19 mouse cellular contexts compared by ENCODE assay signal in the genomic region with DNA sequence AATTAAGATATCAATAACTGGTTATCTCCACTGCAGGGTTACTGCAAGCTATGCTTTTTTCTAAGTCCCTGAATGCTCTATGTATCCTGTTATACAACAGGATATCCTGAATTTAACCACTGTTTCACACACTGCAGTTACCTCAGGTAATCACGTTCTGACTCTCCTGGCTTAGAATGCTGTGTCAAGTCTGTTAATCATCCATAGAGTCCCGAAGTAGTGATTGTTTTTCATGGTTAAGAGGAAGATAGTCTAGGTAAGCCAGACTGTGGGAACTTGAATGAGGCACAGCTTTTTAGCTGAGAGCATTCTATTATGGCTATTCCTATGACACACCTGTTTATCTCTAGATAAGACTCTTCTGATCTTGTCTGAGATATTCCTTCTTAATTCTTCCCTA. TPM values are rescaled to one million over a fixed set of nuclear protein-coding genes. Genes with fewer than 3 reads are reported as not detected.
DNase-seq lines count a peak whose midpoint lies in the region; ATAC-seq lines count a peak whose summit lies in the region.
"Had no signal": no experiment of that assay in that cellular context is flagged by ENCODE, and none has a peak within 500 bp of the region (broad histone marks: within the 10 kb centered on the region; RNA-seq: fewer than 3 reads in every experiment).

No protein-coding gene starts in this region.

- DNase-seq in heart, adult 11 months, result peak; percentile 4
- no peak for DNase-seq in heart, embryonic 10.5 days (ENCODE audit: low spot score)
- DNase-seq in kidney, adult 9 months, result peak; percentile 61
- no peak for DNase-seq in kidney, postnatal 4 days
- no peak for DNase-seq in testis, postnatal 10 days (ENCODE audit: low spot score)
- DNase-seq in layer of hippocampus, adult 9-11 months, result no peak
- DNase-seq: adrenal gland, postnatal 10 days; cerebellum, adult 11-12 months; cerebellum, adult 9-10 months; forebrain, postnatal 0 days; gastrocnemius, postnatal 14 days; heart, postnatal 36 days had no signal

- no peak overlapping the region for H3K4me3 ChIP-seq in heart, embryonic 10.5 days
- H3K4me3 ChIP-seq in intestine, embryonic 15.5 days (replicated peaks), result no peak overlapping the region
- H3K4me3 ChIP-seq: embryonic facial prominence, embryonic 13.5 days; forebrain, embryonic 13.5 days; heart, embryonic 13.5 days had no signal

- peak; percentile 54 for ATAC-seq in intestine, embryonic 15.5 days
- ATAC-seq: forebrain, embryonic 13.5 days; forebrain, postnatal 0 days had no signal

- H3K27me3 ChIP-seq in heart, embryonic 10.5 days (ENCODE audit: insufficient read depth, poor library complexity, severe bottlenecking), result no peaks in the 10 kb centered on the region
- no peaks in the 10 kb centered on the region for H3K27me3 ChIP-seq in intestine, embryonic 15.5 days (replicated peaks)
- H3K27me3 ChIP-seq: embryonic facial prominence, embryonic 13.5 days; forebrain, embryonic 13.5 days; heart, embryonic 13.5 days had no signal

- no peak overlapping the region for H3K27ac ChIP-seq in heart, embryonic 10.5 days
- H3K27ac ChIP-seq in intestine, embryonic 15.5 days, result no peak overlapping the region
- H3K27ac ChIP-seq: embryonic facial prominence, embryonic 13.5 days; forebrain, embryonic 13.5 days; heart, embryonic 13.5 days had no signal

- no peak overlapping the region for H3K9ac ChIP-seq in intestine, embryonic 15.5 days
- H3K9ac ChIP-seq: embryonic facial prominence, embryonic 13.5 days; forebrain, embryonic 13.5 days; forebrain, postnatal 0 days; heart, embryonic 13.5 days had no signal

- 85% methylated on average over 2 of the region's 2 CpGs for WGBS in heart, embryonic 10.5 days
- 59% methylated on average over 2 of the region's 2 CpGs for WGBS in intestine, embryonic 15.5 days

- H3K9me3 ChIP-seq in heart, embryonic 10.5 days, result no peaks in the 10 kb centered on the region
- no peaks in the 10 kb centered on the region for H3K9me3 ChIP-seq in intestine, embryonic 15.5 days
- H3K9me3 ChIP-seq: embryonic facial prominence, embryonic 13.5 days; forebrain, embryonic 13.5 days; heart, embryonic 13.5 days had no signal

- peaks cover 12% of the 10 kb centered on the region for H3K4me1 ChIP-seq in heart, embryonic 10.5 days
- H3K4me1 ChIP-seq in intestine, embryonic 15.5 days (replicated peaks), result peaks cover 2% of the 10 kb centered on the region; the same call in 1 of the 2 replicates
- H3K4me1 ChIP-seq: forebrain, embryonic 13.5 days had no signal

- no peak overlapping the region for H3K4me2 ChIP-seq in intestine, embryonic 15.5 days (replicated peaks)
- H3K4me2 ChIP-seq: embryonic facial prominence, embryonic 13.5 days; forebrain, embryonic 13.5 days; heart, embryonic 13.5 days had no signal

- H3K36me3 ChIP-seq in heart, embryonic 10.5 days, result peaks cover 31% of the 10 kb centered on the region
- H3K36me3 ChIP-seq in intestine, embryonic 15.5 days, result no peaks in the 10 kb centered on the region; the same call in 1 of the 2 replicates

RNA-seq across cellular contexts. Expression of gene Gm20518, which starts 26.2 kb away (rescaled TPM):
- polyA plus RNA-seq in heart, embryonic 10.5 days (2016; fragmentation: Nextera tagmentation; extraction: Ambion mirVana), result 0.22 and 0.25 TPM in 2 replicates
- 0.18 and 0.27 TPM in 2 replicates for polyA plus RNA-seq in intestine, embryonic 15.5 days (2015; fragmentation: Nextera tagmentation; extraction: Ambion mirVana)

RNA-seq across cellular contexts. Expression of gene Car15, which starts 27.1 kb away (rescaled TPM):
- 2.0 and 2.3 TPM in 2 replicates for polyA plus RNA-seq in heart, embryonic 10.5 days (2016; fragmentation: Nextera tagmentation; extraction: Ambion mirVana)
- 2.0 and 3.1 TPM in 2 replicates for polyA plus RNA-seq in intestine, embryonic 15.5 days (2015; fragmentation: Nextera tagmentation; extraction: Ambion mirVana)

RNA-seq across cellular contexts. Expression of gene Tssk1, which starts 28.7 kb away (rescaled TPM):
- not detected in 2 replicates for polyA plus RNA-seq in heart, embryonic 10.5 days (2016; fragmentation: Nextera tagmentation; extraction: Ambion mirVana)
- 0.08 TPM in 1 of 2 replicates, not detected in the other for polyA plus RNA-seq in intestine, embryonic 15.5 days (2015; fragmentation: Nextera tagmentation; extraction: Ambion mirVana)
- polyA plus RNA-seq: embryonic facial prominence, embryonic 13.5 days; forebrain, postnatal 0 days had no signal

RNA-seq across cellular contexts. Expression of gene B830017H08Rik, which starts 32.4 kb away (rescaled TPM):
- polyA plus RNA-seq in heart, embryonic 10.5 days (2016; fragmentation: Nextera tagmentation; extraction: Ambion mirVana), result not detected in 2 replicates
- polyA plus RNA-seq in intestine, embryonic 15.5 days (2015; fragmentation: Nextera tagmentation; extraction: Ambion mirVana), result not detected in 2 replicates
- polyA plus RNA-seq: C2C12; gonadal fat pad, adult 2 months; heart, embryonic 13.5 days; heart, postnatal 0 days had no signal

RNA-seq across cellular contexts. Expression of gene Dgcr2, which starts 33.1 kb away (rescaled TPM):
- polyA plus RNA-seq in heart, embryonic 10.5 days (2016; fragmentation: Nextera tagmentation; extraction: Ambion mirVana), result 63.7 and 69.6 TPM in 2 replicates
- polyA plus RNA-seq in intestine, embryonic 15.5 days (2015; fragmentation: Nextera tagmentation; extraction: Ambion mirVana), result 68.2 and 70.7 TPM in 2 replicates

Comparison
In these comparisons a context has a peak if more than half of its experiments do, and no peak if none do; other contexts are left out.
1. DNase-seq: peak in heart, adult 11 months (single experiment) and kidney, adult 9 months (single experiment); none in heart, embryonic 10.5 days (single experiment), kidney, postnatal 4 days (0 of 2), testis, postnatal 10 days (single experiment) and layer of hippocampus, adult 9-11 months (single experiment).